Mouse (Mus musculus) G1E (cell line): ENCODE measurements around the gene Pdpn.

Experiments
- CTCF ChIP-seq: IDR thresholded peaks from 2 replicates; pipeline ENCODE4 v1.5.1; 2012; ENCODE audit warnings: low read depth, low read length, inconsistent platforms, mixed read lengths
- GATA1 ChIP-seq: IDR thresholded peaks from 2 replicates; pipeline ENCODE4 v1.6.1; 2012; ENCODE audit warnings: borderline replicate concordance, low read length, inconsistent platforms, mixed read lengths
- GATA2 ChIP-seq: IDR thresholded peaks from 2 replicates; pipeline ENCODE4 v1.6.1; 2012; ENCODE audit warnings: low read depth, low read length, inconsistent platforms, borderline replicate concordance

GRCm38 (mm10) chr4:143219316-143219751 lies 80.0 kb downstream of the Pdpn start:
- TF ChIP-seq CTCF (no peak), GATA1 (no peak), GATA2 (no peak)
